Mouse (Mus musculus): ENCODE measurements around the gene Mafk.

Mafk gene

GRCm38 (mm10) chr5:139819538-139820181 lies 28.3 kb downstream of the Mafk start, which contains the start of gene Tmem184a:
Gene Tmem184a, minus strand, starts transcription at chr5:139819917.
- DNase-seq: no peak

- no peak for DNase-seq
Measured at GRCm38 (mm10) chr5:139821466-139822459, 30.4 kb downstream of the Mafk start.

- no peak for DNase-seq
Measured at GRCm38 (mm10) chr5:139824531-139824930, 33.2 kb downstream of the Mafk start.

GRCm38 (mm10) chr5:139825947-139826346 lies 34.6 kb downstream of the Mafk start:
- no peak for DNase-seq

GRCm38 (mm10) chr5:139826357-139827055 lies 35.2 kb downstream of the Mafk start, which contains the start of the genes Gm26938 and Psmg3:
Gene Gm26938, minus strand, starts transcription at chr5:139826407.
Gene Psmg3, minus strand, starts transcription at chr5:139826885.
- DNase-seq: peak; percentile 89

- DNase-seq: no peak
Measured at GRCm38 (mm10) chr5:139827593-139827992, 36.3 kb downstream of the Mafk start.

GRCm38 (mm10) chr5:139829384-139829783 lies 38.1 kb downstream of the Mafk start:
- no peak for DNase-seq

GRCm38 (mm10) chr5:139830734-139831133 lies 39.4 kb downstream of the Mafk start:
- peak; percentile 62 for DNase-seq

GRCm38 (mm10) chr5:139832125-139832524 lies 40.8 kb downstream of the Mafk start:
- no peak for DNase-seq

- DNase-seq: no peak
Measured at GRCm38 (mm10) chr5:139835706-139836105, 44.4 kb downstream of the Mafk start.

GRCm38 (mm10) chr5:139838476-139838892 lies 47.2 kb downstream of the Mafk start:
- peak; percentile 82 for DNase-seq

GRCm38 (mm10) chr5:139839142-139839541 lies 47.8 kb downstream of the Mafk start:
- no peak for DNase-seq

GRCm38 (mm10) chr5:139849626-139850320 lies 58.5 kb downstream of the Mafk start:
- no peak for DNase-seq
